Mouse (Mus musculus): ENCODE results near the gene Slc35f2. TPM values are rescaled to one million over a fixed set of nuclear protein-coding genes. Genes with fewer than 3 reads are reported as not detected.

Slc35f2 gene
- polyA plus RNA-seq, 1 experiment, result 0.02 TPM

- H3K4me2 ChIP-seq (ENCODE audit: low read depth), result no peak overlapping the region
- no peak overlapping the region for H3K4me3 ChIP-seq
- no peak for TF ChIP-seq TCF12 (IDR thresholded peaks at IDR 0.05; ENCODE audit: insufficient read depth, poor library complexity, severe bottlenecking)
- TF ChIP-seq POLR2AphosphoS2 (IDR thresholded peaks at IDR 0.05; ENCODE audit: insufficient read length, low read depth), result no peak
- TF ChIP-seq MYOG (IDR thresholded peaks at IDR 0.05; ENCODE audit: control insufficient read depth in 1 of 3, insufficient read depth in 1 of 3, insufficient read length in 2 of 3, low read depth in 2 of 3), result no peak
- no peak for TF ChIP-seq E2F4 (IDR thresholded peaks at IDR 0.05; ENCODE audit: insufficient read depth)
- TF ChIP-seq MAX (IDR thresholded peaks at IDR 0.05; ENCODE audit: low read depth), result no peak
- no peak for TF ChIP-seq TCF3 (IDR thresholded peaks at IDR 0.05; ENCODE audit: insufficient read length, low read depth)
- TF ChIP-seq MYOD1 (IDR thresholded peaks at IDR 0.05; ENCODE audit: control insufficient read depth in 1 of 3, insufficient read length in 2 of 3, low read depth in 2 of 3), result no peak
- TF ChIP-seq CEBPB (IDR thresholded peaks at IDR 0.05; ENCODE audit: insufficient read depth, poor library complexity, severe bottlenecking), result no peak
- TF ChIP-seq SRF (IDR thresholded peaks at IDR 0.05; ENCODE audit: control insufficient read depth, insufficient read length, low read depth), result no peak
- no peak for TF ChIP-seq REST (IDR thresholded peaks at IDR 0.05; ENCODE audit: insufficient read depth, insufficient read length)
- no peak for TF ChIP-seq USF1 (IDR thresholded peaks at IDR 0.05; ENCODE audit: low read depth)
- TF ChIP-seq POLR2A (IDR thresholded peaks at IDR 0.05; ENCODE audit: insufficient read length, low read depth), result no peak
- no peak overlapping the region for H3ac ChIP-seq (ENCODE audit: control insufficient read depth, insufficient read length)
- no peaks in the 10 kb centered on the region for H3K36me3 ChIP-seq (ENCODE audit: control insufficient read depth, insufficient read depth)
- no peaks in the 10 kb centered on the region for H3K79me2 ChIP-seq (ENCODE audit: control insufficient read depth, insufficient read depth)
- H3K27me3 ChIP-seq (ENCODE audit: control insufficient read depth, insufficient read depth, insufficient read length), result no peaks in the 10 kb centered on the region
Measured at GRCm38 (mm10) chr9:53795351-53795750, 24.0 kb downstream of the Slc35f2 start.

DNA sequence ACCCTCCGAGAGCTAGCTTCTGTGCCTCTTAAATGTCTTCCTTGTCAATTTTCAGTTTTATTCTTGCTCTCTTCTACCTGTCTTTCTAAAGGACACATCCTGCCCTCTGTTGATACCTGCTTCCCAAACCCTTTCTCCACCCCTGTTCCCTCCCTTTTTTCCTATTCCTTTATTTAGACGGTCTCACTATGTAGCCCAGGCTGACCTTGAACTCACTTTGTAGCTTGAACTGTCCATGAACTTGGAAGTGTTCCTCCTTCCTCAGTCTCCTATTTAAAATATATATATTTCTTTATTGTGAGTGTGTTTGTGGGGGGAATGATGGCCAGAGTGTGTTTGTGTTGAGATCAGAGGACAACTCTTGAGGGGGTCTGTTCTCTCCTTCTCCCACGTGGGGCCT is 25.0 kb downstream of the Slc35f2 start:
- H3K27me3 ChIP-seq (ENCODE audit: control insufficient read depth, insufficient read depth, insufficient read length), result no peaks in the 10 kb centered on the region
- H3K4me3 ChIP-seq, result no peak overlapping the region
- TF ChIP-seq POLR2A (IDR thresholded peaks at IDR 0.05; ENCODE audit: insufficient read length, low read depth) (no peak), USF1 (IDR thresholded peaks at IDR 0.05; ENCODE audit: low read depth) (no peak), SRF (IDR thresholded peaks at IDR 0.05; ENCODE audit: control insufficient read depth, insufficient read length, low read depth) (no peak), MAX (IDR thresholded peaks at IDR 0.05; ENCODE audit: low read depth) (no peak), POLR2AphosphoS2 (IDR thresholded peaks at IDR 0.05; ENCODE audit: insufficient read length, low read depth) (no peak), TCF3 (IDR thresholded peaks at IDR 0.05; ENCODE audit: insufficient read length, low read depth) (no peak)
- H3ac ChIP-seq (ENCODE audit: control insufficient read depth, insufficient read length), result no peak overlapping the region
- no peaks in the 10 kb centered on the region for H3K79me2 ChIP-seq (ENCODE audit: control insufficient read depth, insufficient read depth)
- no peak overlapping the region for H3K4me2 ChIP-seq (ENCODE audit: low read depth)
- no peaks in the 10 kb centered on the region for H3K36me3 ChIP-seq (ENCODE audit: control insufficient read depth, insufficient read depth)

DNA sequence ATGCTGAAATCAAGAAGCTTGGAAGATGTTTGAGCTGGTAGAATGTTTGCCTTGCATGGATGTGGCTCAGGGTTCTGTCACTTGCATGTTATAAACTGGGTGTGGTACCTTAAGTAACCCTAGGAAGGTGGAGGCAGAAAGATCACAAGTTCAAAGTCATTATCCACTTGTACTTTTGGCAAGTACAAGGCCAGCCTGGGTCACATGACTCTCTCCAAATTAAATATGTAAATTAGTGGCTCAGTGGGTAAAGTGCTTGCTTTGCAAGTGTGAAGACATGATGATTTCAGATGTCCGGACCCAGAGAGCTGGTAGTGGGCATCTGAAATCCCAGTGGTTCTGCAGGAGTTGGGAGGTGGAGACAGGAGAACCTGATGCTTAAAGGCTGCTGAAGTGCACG is 25.8 kb downstream of the Slc35f2 start:
- no peak overlapping the region for H3K4me2 ChIP-seq (ENCODE audit: low read depth)
- no peak for TF ChIP-seq USF1 (IDR thresholded peaks at IDR 0.05; ENCODE audit: low read depth)
- TF ChIP-seq MYOD1 (IDR thresholded peaks at IDR 0.05; ENCODE audit: control insufficient read depth in 1 of 3, insufficient read length in 2 of 3, low read depth in 2 of 3), result no peak
- no peak for TF ChIP-seq MAX (IDR thresholded peaks at IDR 0.05; ENCODE audit: low read depth)
- TF ChIP-seq POLR2AphosphoS2 (IDR thresholded peaks at IDR 0.05; ENCODE audit: insufficient read length, low read depth), result no peak
- TF ChIP-seq SRF (IDR thresholded peaks at IDR 0.05; ENCODE audit: control insufficient read depth, insufficient read length, low read depth), result no peak
- TF ChIP-seq TCF3 (IDR thresholded peaks at IDR 0.05; ENCODE audit: insufficient read length, low read depth), result no peak
- TF ChIP-seq CEBPB (IDR thresholded peaks at IDR 0.05; ENCODE audit: insufficient read depth, poor library complexity, severe bottlenecking), result no peak
- TF ChIP-seq POLR2A (IDR thresholded peaks at IDR 0.05; ENCODE audit: insufficient read length, low read depth), result no peak
- no peak for TF ChIP-seq MYOG (IDR thresholded peaks at IDR 0.05; ENCODE audit: control insufficient read depth in 1 of 3, insufficient read depth in 1 of 3, insufficient read length in 2 of 3, low read depth in 2 of 3)
- no peak for TF ChIP-seq REST (IDR thresholded peaks at IDR 0.05; ENCODE audit: insufficient read depth, insufficient read length)
- no peak for TF ChIP-seq TCF12 (IDR thresholded peaks at IDR 0.05; ENCODE audit: insufficient read depth, poor library complexity, severe bottlenecking)
- no peak for TF ChIP-seq E2F4 (IDR thresholded peaks at IDR 0.05; ENCODE audit: insufficient read depth)
- H3K4me3 ChIP-seq, result no peak overlapping the region
- H3K36me3 ChIP-seq (ENCODE audit: control insufficient read depth, insufficient read depth), result no peaks in the 10 kb centered on the region
- H3ac ChIP-seq (ENCODE audit: control insufficient read depth, insufficient read length), result no peak overlapping the region
- no peaks in the 10 kb centered on the region for H3K27me3 ChIP-seq (ENCODE audit: control insufficient read depth, insufficient read depth, insufficient read length)
- H3K79me2 ChIP-seq (ENCODE audit: control insufficient read depth, insufficient read depth), result no peaks in the 10 kb centered on the region

GRCm38 (mm10) chr9:53802921-53803320 is 31.6 kb downstream of the Slc35f2 start:
- no peaks in the 10 kb centered on the region for H3K79me2 ChIP-seq (ENCODE audit: control insufficient read depth, insufficient read depth)
- no peak overlapping the region for H3K4me2 ChIP-seq (ENCODE audit: low read depth)
- no peaks in the 10 kb centered on the region for H3K27me3 ChIP-seq (ENCODE audit: control insufficient read depth, insufficient read depth, insufficient read length)

More at GRCm38 (mm10) chr9:53802921-53803320, 31.6 kb downstream of the Slc35f2 start:
- Histone ChIP-seq H3K4me3 (no peak overlapping the region), H3ac (ENCODE audit: control insufficient read depth, insufficient read length) (no peak overlapping the region), H3K36me3 (ENCODE audit: control insufficient read depth, insufficient read depth) (no peaks in the 10 kb centered on the region)
- TF ChIP-seq POLR2A (IDR thresholded peaks at IDR 0.05; ENCODE audit: insufficient read length, low read depth) (no peak), POLR2AphosphoS2 (IDR thresholded peaks at IDR 0.05; ENCODE audit: insufficient read length, low read depth) (no peak), MYOG (IDR thresholded peaks at IDR 0.05; ENCODE audit: control insufficient read depth in 1 of 3, insufficient read depth in 1 of 3, insufficient read length in 2 of 3, low read depth in 2 of 3) (no peak), USF1 (IDR thresholded peaks at IDR 0.05; ENCODE audit: low read depth) (no peak), TCF3 (IDR thresholded peaks at IDR 0.05; ENCODE audit: insufficient read length, low read depth) (no peak), SRF (IDR thresholded peaks at IDR 0.05; ENCODE audit: control insufficient read depth, insufficient read length, low read depth) (no peak), MYOD1 (IDR thresholded peaks at IDR 0.05; ENCODE audit: control insufficient read depth in 1 of 3, insufficient read length in 2 of 3, low read depth in 2 of 3) (no peak), E2F4 (IDR thresholded peaks at IDR 0.05; ENCODE audit: insufficient read depth) (no peak), CEBPB (IDR thresholded peaks at IDR 0.05; ENCODE audit: insufficient read depth, poor library complexity, severe bottlenecking) (no peak), TCF12 (IDR thresholded peaks at IDR 0.05; ENCODE audit: insufficient read depth, poor library complexity, severe bottlenecking) (no peak), MAX (IDR thresholded peaks at IDR 0.05; ENCODE audit: low read depth) (no peak), REST (IDR thresholded peaks at IDR 0.05; ENCODE audit: insufficient read depth, insufficient read length) (no peak)
